Mouse (Mus musculus): ENCODE results near the gene Chrnb1. TPM values are rescaled to one million over a fixed set of nuclear protein-coding genes. Genes with fewer than 3 reads are reported as not detected.

The Chrnb1 gene
- polyA plus RNA-seq, 1 experiment from 2014 or later: 1.2 TPM

GRCm38 (mm10) chr11:69752686-69753085 lies 43.1 kb downstream of the Chrnb1 start:
- H3K4me1 ChIP-seq (replicated peaks; ENCODE audit: control insufficient read depth, insufficient read depth, low read length): 0 out of 2 replicates have a peak, but pooled peaks cover 2% of the 10 kb centered on the region
- DNase-seq (ENCODE audit: low spot score) (no peak), ATAC-seq (ENCODE audit: low FRiP score) (no peak)
- no peak overlapping the region for H3K4me3 ChIP-seq (ENCODE audit: low read depth, low read length)
- H3K9me3 ChIP-seq (ENCODE audit: control insufficient read depth, low read length): no peaks in the 10 kb centered on the region
- H3K36me3 ChIP-seq (ENCODE audit: control insufficient read depth, insufficient read depth, low read length): no peaks in the 10 kb centered on the region
- H3K4me2 ChIP-seq (replicated peaks; ENCODE audit: low read depth, low read length): no peak overlapping the region
- no peaks in the 10 kb centered on the region for H3K27me3 ChIP-seq (ENCODE audit: control insufficient read depth, insufficient read depth, low read length)
- no peak overlapping the region for H3K9ac ChIP-seq (ENCODE audit: low read depth, low read length)
- no peak overlapping the region for H3K27ac ChIP-seq (ENCODE audit: low read depth, low read length)

- no peak overlapping the region for H3K4me2 ChIP-seq (replicated peaks; ENCODE audit: low read depth, low read length)
- H3K27ac ChIP-seq (ENCODE audit: low read depth, low read length): no peak overlapping the region
- DNase-seq (ENCODE audit: low spot score) (no peak), ATAC-seq (ENCODE audit: low FRiP score) (no peak)
- no peaks in the 10 kb centered on the region for H3K27me3 ChIP-seq (ENCODE audit: control insufficient read depth, insufficient read depth, low read length)
- H3K36me3 ChIP-seq (ENCODE audit: control insufficient read depth, insufficient read depth, low read length): peaks cover 4% of the 10 kb centered on the region; the same call in 1 of the 2 replicates
- no peak overlapping the region for H3K4me3 ChIP-seq (ENCODE audit: low read depth, low read length)
- H3K4me1 ChIP-seq (replicated peaks; ENCODE audit: control insufficient read depth, insufficient read depth, low read length): 0 out of 2 replicates have a peak, but pooled peaks cover 2% of the 10 kb centered on the region
- no peaks in the 10 kb centered on the region for H3K9me3 ChIP-seq (ENCODE audit: control insufficient read depth, low read length)
- H3K9ac ChIP-seq (ENCODE audit: low read depth, low read length): no peak overlapping the region
- 83% methylated on average over 3 of the region's 3 CpGs for WGBS
These were observed 44.1 kb downstream of the Chrnb1 start for GRCm38 (mm10) chr11:69751635-69752034.

Other genes starting within 250 kb of the Chrnb1 start
- gene Dnah2, start 246.8 kb downstream of the Chrnb1 start, polyA plus RNA-seq (2014; fragmentation: Nextera tagmentation; extraction: Ambion mirVana): 0.68 and 1.6 TPM in 2 replicates
- gene Efnb3, start 235.7 kb downstream of the Chrnb1 start, polyA plus RNA-seq (2014; fragmentation: Nextera tagmentation; extraction: Ambion mirVana): 12.2 and 15.5 TPM in 2 replicates
- gene Wrap53, start 215.7 kb downstream of the Chrnb1 start, polyA plus RNA-seq (2014; fragmentation: Nextera tagmentation; extraction: Ambion mirVana): 36.6 and 37.8 TPM in 2 replicates
- gene Trp53, start 215.6 kb downstream of the Chrnb1 start, polyA plus RNA-seq (2014; fragmentation: Nextera tagmentation; extraction: Ambion mirVana): 156 and 159 TPM in 2 replicates
- 11.7 and 13.1 TPM in 2 replicates for gene Atp1b2, start 190.0 kb downstream of the Chrnb1 start, polyA plus RNA-seq (2014; fragmentation: Nextera tagmentation; extraction: Ambion mirVana)
- 0.17 TPM in 1 of 2 replicates, not detected in the other for gene Shbg, start 178.0 kb downstream of the Chrnb1 start, polyA plus RNA-seq (2014; fragmentation: Nextera tagmentation; extraction: Ambion mirVana)
- 15.0 and 20.6 TPM in 2 replicates for gene Sat2, start 173.9 kb downstream of the Chrnb1 start, polyA plus RNA-seq (2014; fragmentation: Nextera tagmentation; extraction: Ambion mirVana)
- 30.1 and 31.3 TPM in 2 replicates for gene Fxr2, start 163.0 kb downstream of the Chrnb1 start, polyA plus RNA-seq (2014; fragmentation: Nextera tagmentation; extraction: Ambion mirVana)
- gene Sox15, start 140.6 kb downstream of the Chrnb1 start, polyA plus RNA-seq (2014; fragmentation: Nextera tagmentation; extraction: Ambion mirVana): not detected in 2 replicates
- gene Mpdu1, start 133.3 kb downstream of the Chrnb1 start, polyA plus RNA-seq (2014; fragmentation: Nextera tagmentation; extraction: Ambion mirVana): 28.0 and 45.3 TPM in 2 replicates
- gene Cd68, start 129.8 kb downstream of the Chrnb1 start, polyA plus RNA-seq (2014; fragmentation: Nextera tagmentation; extraction: Ambion mirVana): 8.2 and 8.7 TPM in 2 replicates
- gene Eif4a1, start 123.5 kb downstream of the Chrnb1 start, polyA plus RNA-seq (2014; fragmentation: Nextera tagmentation; extraction: Ambion mirVana): 891 and 905 TPM in 2 replicates
- gene Senp3, start 113.9 kb downstream of the Chrnb1 start, polyA plus RNA-seq (2014; fragmentation: Nextera tagmentation; extraction: Ambion mirVana): 85.8 and 101 TPM in 2 replicates
- gene Tnfsf13, start 110.2 kb downstream of the Chrnb1 start, polyA plus RNA-seq (2014; fragmentation: Nextera tagmentation; extraction: Ambion mirVana): not detected in 2 replicates
- 2.2 and 4.0 TPM in 2 replicates for gene Tnfsf12, start 100.1 kb downstream of the Chrnb1 start, polyA plus RNA-seq (2014; fragmentation: Nextera tagmentation; extraction: Ambion mirVana)
- 0.61 and 1.1 TPM in 2 replicates for gene Tnfsfm13, start 99.8 kb downstream of the Chrnb1 start, polyA plus RNA-seq (2014; fragmentation: Nextera tagmentation; extraction: Ambion mirVana)
- gene Polr2a, start 37.3 kb downstream of the Chrnb1 start, polyA plus RNA-seq (2014; fragmentation: Nextera tagmentation; extraction: Ambion mirVana): 46.5 and 50.1 TPM in 2 replicates
- 0.57 and 1.1 TPM in 2 replicates for gene Slc35g3, start 34.0 kb downstream of the Chrnb1 start, polyA plus RNA-seq (2014; fragmentation: Nextera tagmentation; extraction: Ambion mirVana)
- 1.3 and 1.7 TPM in 2 replicates for gene Zbtb4, start 30.0 kb downstream of the Chrnb1 start, polyA plus RNA-seq (2014; fragmentation: Nextera tagmentation; extraction: Ambion mirVana)
- 2.2 and 2.8 TPM in 2 replicates for gene Fgf11, start 5.9 kb upstream of the Chrnb1 start, polyA plus RNA-seq (2014; fragmentation: Nextera tagmentation; extraction: Ambion mirVana)
- gene Tmem102, start 9.7 kb upstream of the Chrnb1 start, polyA plus RNA-seq (2014; fragmentation: Nextera tagmentation; extraction: Ambion mirVana): 0.83 and 0.93 TPM in 2 replicates
- gene Gm39566, start 19.4 kb upstream of the Chrnb1 start, polyA plus RNA-seq (2014; fragmentation: Nextera tagmentation; extraction: Ambion mirVana): not detected in 2 replicates
- gene Spem2, start 22.5 kb upstream of the Chrnb1 start, polyA plus RNA-seq (2014; fragmentation: Nextera tagmentation; extraction: Ambion mirVana): not detected in 2 replicates
- 0.17 and 0.38 TPM in 2 replicates for gene Spem1, start 26.2 kb upstream of the Chrnb1 start, polyA plus RNA-seq (2014; fragmentation: Nextera tagmentation; extraction: Ambion mirVana)
- gene Nlgn2, start 41.8 kb upstream of the Chrnb1 start, polyA plus RNA-seq (2014; fragmentation: Nextera tagmentation; extraction: Ambion mirVana): 11.5 and 16.1 TPM in 2 replicates
- 268 and 276 TPM in 2 replicates for gene Tmem256, start 42.6 kb upstream of the Chrnb1 start, polyA plus RNA-seq (2014; fragmentation: Nextera tagmentation; extraction: Ambion mirVana)
- 62.2 and 62.6 TPM in 2 replicates for gene Plscr3, start 50.4 kb upstream of the Chrnb1 start, polyA plus RNA-seq (2014; fragmentation: Nextera tagmentation; extraction: Ambion mirVana)
- gene Tnk1, start 62.8 kb upstream of the Chrnb1 start, polyA plus RNA-seq (2014; fragmentation: Nextera tagmentation; extraction: Ambion mirVana): 0.52 TPM in 1 of 2 replicates, not detected in the other
- not detected in 2 replicates for gene Tmem95, start 82.1 kb upstream of the Chrnb1 start, polyA plus RNA-seq (2014; fragmentation: Nextera tagmentation; extraction: Ambion mirVana)
- 2.3 and 2.4 TPM in 2 replicates for gene Kctd11, start 85.5 kb upstream of the Chrnb1 start, polyA plus RNA-seq (2014; fragmentation: Nextera tagmentation; extraction: Ambion mirVana)
- 0.45 and 1.4 TPM in 2 replicates for gene Acap1, start 99.6 kb upstream of the Chrnb1 start, polyA plus RNA-seq (2014; fragmentation: Nextera tagmentation; extraction: Ambion mirVana)
- 14.5 and 14.7 TPM in 2 replicates for gene 2810408A11Rik, start 105.0 kb upstream of the Chrnb1 start, polyA plus RNA-seq (2014; fragmentation: Nextera tagmentation; extraction: Ambion mirVana)
- 15.0 and 20.6 TPM in 2 replicates for gene Neurl4, start 105.1 kb upstream of the Chrnb1 start, polyA plus RNA-seq (2014; fragmentation: Nextera tagmentation; extraction: Ambion mirVana)
- 84.3 and 89.0 TPM in 2 replicates for gene Gps2, start 117.9 kb upstream of the Chrnb1 start, polyA plus RNA-seq (2014; fragmentation: Nextera tagmentation; extraction: Ambion mirVana)
- 1,842 and 1,860 TPM in 2 replicates for gene Eif5a, start 126.0 kb upstream of the Chrnb1 start, polyA plus RNA-seq (2014; fragmentation: Nextera tagmentation; extraction: Ambion mirVana)
- gene Ybx2, start 139.9 kb upstream of the Chrnb1 start, polyA plus RNA-seq (2014; fragmentation: Nextera tagmentation; extraction: Ambion mirVana): 3.1 and 4.8 TPM in 2 replicates
- gene Slc2a4, start 152.2 kb upstream of the Chrnb1 start, polyA plus RNA-seq (2014; fragmentation: Nextera tagmentation; extraction: Ambion mirVana): 7.9 and 9.6 TPM in 2 replicates
- gene Cldn7, start 168.8 kb upstream of the Chrnb1 start, polyA plus RNA-seq (2014; fragmentation: Nextera tagmentation; extraction: Ambion mirVana): 8.2 and 8.4 TPM in 2 replicates
- gene Ctdnep1, start 185.2 kb upstream of the Chrnb1 start, polyA plus RNA-seq (2014; fragmentation: Nextera tagmentation; extraction: Ambion mirVana): 23.8 and 26.8 TPM in 2 replicates
- 154 and 163 TPM in 2 replicates for gene Elp5, start 186.6 kb upstream of the Chrnb1 start, polyA plus RNA-seq (2014; fragmentation: Nextera tagmentation; extraction: Ambion mirVana)
- 621 and 643 TPM in 2 replicates for gene Gabarap, start 195.2 kb upstream of the Chrnb1 start, polyA plus RNA-seq (2014; fragmentation: Nextera tagmentation; extraction: Ambion mirVana)
- gene Phf23, start 199.8 kb upstream of the Chrnb1 start, polyA plus RNA-seq (2014; fragmentation: Nextera tagmentation; extraction: Ambion mirVana): 56.7 and 57.5 TPM in 2 replicates
- gene Dvl2, start 204.7 kb upstream of the Chrnb1 start, polyA plus RNA-seq (2014; fragmentation: Nextera tagmentation; extraction: Ambion mirVana): 24.6 and 27.2 TPM in 2 replicates
- 45.1 and 52.1 TPM in 2 replicates for gene Acadvl, start 219.5 kb upstream of the Chrnb1 start, polyA plus RNA-seq (2014; fragmentation: Nextera tagmentation; extraction: Ambion mirVana)
- 13.2 and 18.7 TPM in 2 replicates for gene Dlg4, start 221.0 kb upstream of the Chrnb1 start, polyA plus RNA-seq (2014; fragmentation: Nextera tagmentation; extraction: Ambion mirVana)

Measured in hindbrain, embryonic 11.5 days (tissue).